Mouse (Mus musculus) lung, postnatal 14 days (tissue): ENCODE results near the gene Lrrc47.
A peak's percentile ranks its signal among the peaks of the same experiment; 100 is the strongest.

Experiments used
- DNase-seq: peaks from one replicate; pipeline ENCODE4 v3.0.0; 2021

Lrrc47 gene

DNA sequence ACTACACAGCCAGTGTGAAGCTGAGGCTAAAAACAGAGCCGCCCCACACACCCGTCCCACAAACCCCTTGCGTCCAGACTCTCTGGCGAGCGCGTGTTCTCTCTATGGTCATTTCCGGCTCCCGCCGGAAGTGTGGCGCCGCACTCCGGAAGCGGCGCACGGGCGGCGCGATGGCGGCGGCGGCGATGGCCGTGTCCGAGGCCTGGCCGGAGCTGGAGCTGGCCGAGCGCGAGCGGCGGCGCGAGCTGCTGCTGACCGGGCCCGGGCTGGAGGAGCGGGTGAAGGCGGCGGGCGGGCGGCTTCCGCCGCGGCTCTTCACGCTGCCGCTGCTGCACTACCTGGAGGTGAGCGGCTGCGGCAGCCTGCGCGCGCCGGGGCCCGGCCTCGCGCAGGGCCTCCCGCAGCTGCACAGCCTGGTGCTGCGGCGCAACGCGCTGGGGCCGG is at the start of gene Lrrc47:
Gene Lrrc47 (plus strand): TSS at position 86 of the 444 bp plus-strand sequence.
- DNase-seq = peak; percentile 84

GRCm38 (mm10) chr4:153962631-153963030 is 48.9 kb upstream of the Lrrc47 start:
- no peak for DNase-seq

DNA sequence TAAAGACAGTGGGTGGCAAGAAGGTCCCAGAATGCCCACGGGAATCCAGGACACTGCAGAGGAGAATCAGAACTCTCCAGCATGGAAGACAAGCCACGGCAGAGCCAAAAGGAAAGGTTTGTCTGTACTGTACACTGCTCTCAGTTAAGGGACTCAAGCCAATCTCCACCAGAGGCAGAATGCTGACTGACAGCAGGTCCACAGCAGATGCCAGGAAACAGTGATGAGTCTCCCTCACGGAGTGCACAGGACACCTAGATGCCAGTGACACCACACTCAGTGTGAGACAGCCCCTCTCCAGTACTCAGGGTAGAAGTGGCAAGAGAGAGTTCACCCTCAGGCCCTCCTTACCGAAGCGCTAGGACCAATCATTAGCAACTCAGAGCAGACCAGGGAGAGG is 44.9 kb upstream of the Lrrc47 start:
- DNase-seq = no peak

GRCm38 (mm10) chr4:153967556-153967955 is 44.0 kb upstream of the Lrrc47 start:
- DNase-seq = no peak

DNA sequence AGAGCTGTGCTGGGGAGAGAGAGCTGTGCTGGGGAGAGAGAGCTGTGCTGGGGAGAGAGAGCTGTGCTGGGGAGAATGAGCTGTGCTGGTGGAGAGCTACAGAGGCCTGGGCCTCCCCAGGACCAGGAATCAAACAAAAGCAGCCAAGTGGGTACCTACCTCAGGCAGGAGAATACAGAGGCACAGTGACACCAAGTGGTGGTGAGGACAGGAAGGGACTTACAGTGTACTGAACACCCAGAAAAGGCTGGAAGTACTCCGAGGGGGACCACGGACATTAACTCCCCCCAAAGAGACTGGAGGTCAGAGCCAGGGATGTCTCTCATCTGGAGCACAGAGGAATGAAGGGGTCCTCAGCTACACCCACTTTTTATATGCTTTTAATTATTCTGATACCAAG is 43.5 kb upstream of the Lrrc47 start:
- DNase-seq = no peak

DNA sequence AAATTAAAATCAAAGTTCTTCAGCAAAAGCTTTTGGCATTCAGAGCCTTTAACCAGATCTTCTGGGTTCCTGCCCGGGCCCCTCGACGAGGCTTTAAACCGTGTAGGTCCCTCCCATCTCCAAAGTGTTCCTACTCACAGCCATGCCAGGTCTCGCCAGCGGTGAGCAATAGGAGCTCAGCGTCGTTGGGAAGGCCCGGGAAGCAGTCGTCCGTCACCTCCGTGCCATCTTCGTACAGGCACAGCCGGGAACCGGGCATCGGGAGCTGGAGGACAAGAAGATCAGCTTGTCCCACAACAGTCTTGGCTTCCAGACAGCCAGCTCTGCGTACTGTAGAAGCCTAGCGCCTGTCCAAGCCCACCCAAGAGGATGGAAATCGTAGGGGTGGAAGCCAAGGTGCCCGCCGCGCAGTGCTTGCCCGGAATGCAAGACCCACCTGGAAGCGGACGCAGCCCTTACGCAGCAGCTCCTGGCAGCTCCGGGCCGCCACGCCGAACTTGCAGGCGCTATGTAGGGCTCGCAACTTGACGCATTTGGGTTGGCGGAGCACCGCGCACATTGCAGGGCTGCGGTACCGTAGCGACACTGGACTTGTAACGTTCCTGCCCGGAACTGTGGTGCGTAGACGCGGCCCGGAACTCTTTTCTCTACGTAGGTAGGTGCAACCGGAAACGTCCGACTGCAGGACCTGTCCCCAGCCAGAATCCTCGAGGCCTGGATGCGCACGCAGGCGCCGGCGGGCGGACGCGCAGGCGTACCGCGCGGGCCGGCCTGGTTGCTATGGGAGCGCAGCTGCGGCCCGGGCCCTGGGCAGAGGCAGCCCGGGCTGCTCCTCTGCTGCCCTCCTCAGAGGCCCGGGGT is 36.9 kb upstream of the Lrrc47 start, which contains the start of the genes Dffb and Cep104:
Gene Dffb (minus strand): TSS at position 696 of the 861 bp plus-strand sequence.
Gene Cep104 (plus strand): TSS at position 764 of the 861 bp plus-strand sequence.
- DNase-seq = peak; percentile 97

GRCm38 (mm10) chr4:153975292-153975662 is 36.3 kb upstream of the Lrrc47 start:
- DNase-seq = no peak

DNA sequence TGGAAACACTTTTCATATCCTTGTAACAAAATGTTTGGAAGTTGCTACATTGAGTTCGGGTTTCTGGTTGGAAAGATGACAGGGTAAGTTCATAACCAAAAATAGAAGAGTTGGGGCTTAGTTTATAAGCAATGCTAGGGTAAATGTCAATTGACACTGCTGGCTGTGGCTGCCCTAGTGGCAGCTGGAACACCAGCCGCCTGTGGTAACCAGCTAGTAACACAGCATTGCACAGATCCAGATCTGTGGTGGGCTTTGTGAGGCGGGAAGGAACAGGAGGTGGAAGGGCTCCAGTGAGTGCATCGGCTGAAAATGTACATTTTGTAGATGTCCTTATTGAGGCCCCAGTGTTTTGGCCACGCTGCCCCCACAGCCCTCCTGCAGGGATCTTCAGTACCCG is 35.8 kb upstream of the Lrrc47 start:
- DNase-seq = no peak

DNA sequence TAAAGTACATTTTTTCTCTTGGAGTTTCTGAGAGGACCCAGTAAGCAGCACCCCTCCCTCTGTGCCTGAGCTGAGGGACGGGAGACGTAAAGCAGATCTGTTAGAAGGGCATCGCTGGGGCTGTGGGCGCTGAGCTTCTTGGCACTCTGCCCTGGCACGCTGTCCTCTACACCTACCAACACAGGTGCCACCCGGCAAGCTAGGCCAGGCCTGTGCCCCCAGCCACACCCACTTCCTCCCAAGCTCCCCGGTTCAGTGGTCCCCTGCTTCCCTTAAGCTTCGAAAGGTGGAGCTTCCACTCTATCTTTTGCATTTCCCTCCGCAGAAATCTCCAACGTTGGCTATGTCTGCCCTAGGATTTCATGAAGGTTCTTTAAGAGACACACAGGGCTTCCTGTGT is 32.3 kb upstream of the Lrrc47 start:
- no peak for DNase-seq

GRCm38 (mm10) chr4:153980470-153980869 is 31.1 kb upstream of the Lrrc47 start:
- DNase-seq = no peak

- no peak for DNase-seq
Measured at GRCm38 (mm10) chr4:153992715-153993114, 18.8 kb upstream of the Lrrc47 start.

GRCm38 (mm10) chr4:153993505-153993904 is 18.0 kb upstream of the Lrrc47 start:
- no peak for DNase-seq

DNA sequence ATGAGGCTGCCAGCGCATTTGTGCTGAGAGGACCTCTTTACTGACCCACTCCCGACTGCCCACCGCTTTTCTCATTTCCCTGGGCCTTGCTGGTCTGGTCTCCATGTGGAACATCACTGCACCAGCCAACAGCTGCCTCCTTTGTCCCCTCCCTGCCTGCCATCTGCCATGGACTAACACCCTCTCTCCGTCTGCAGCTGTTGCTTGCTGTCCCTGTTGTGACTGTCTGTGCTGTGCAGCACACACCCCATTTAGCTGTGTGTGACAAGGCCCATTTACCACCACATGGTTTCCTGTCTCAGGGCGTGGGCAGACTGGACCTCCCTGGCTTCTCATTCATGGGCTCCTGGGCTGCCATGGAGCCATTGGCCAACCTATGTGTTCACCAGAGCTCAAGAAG is 6.0 kb upstream of the Lrrc47 start:
- no peak for DNase-seq

DNA sequence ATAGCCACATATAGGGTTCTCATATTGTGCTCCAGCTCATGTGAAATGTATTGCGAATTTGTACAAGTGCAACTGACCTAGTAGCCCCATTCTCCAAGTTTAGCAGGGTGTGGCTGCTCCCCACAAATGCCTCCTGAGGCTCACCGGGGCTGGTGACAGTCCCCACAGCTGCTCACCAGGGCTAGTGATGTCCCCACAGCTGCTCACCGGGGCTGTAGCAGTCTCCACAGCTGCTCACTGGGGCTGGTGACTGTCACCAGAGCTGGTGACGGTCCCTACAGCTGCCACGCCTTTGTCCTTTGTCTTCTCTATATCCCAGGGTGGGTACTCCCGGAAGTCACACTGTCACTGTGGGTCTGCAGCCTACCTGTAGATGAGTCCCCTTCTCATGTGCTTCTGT is 5.3 kb upstream of the Lrrc47 start:
- DNase-seq = no peak

- DNase-seq = peak; percentile 62
Measured at GRCm38 (mm10) chr4:154007759-154008158, 3.8 kb upstream of the Lrrc47 start.

- no peak for DNase-seq
Measured at GRCm38 (mm10) chr4:154010907-154011645, 455 bp upstream of the Lrrc47 start.

DNA sequence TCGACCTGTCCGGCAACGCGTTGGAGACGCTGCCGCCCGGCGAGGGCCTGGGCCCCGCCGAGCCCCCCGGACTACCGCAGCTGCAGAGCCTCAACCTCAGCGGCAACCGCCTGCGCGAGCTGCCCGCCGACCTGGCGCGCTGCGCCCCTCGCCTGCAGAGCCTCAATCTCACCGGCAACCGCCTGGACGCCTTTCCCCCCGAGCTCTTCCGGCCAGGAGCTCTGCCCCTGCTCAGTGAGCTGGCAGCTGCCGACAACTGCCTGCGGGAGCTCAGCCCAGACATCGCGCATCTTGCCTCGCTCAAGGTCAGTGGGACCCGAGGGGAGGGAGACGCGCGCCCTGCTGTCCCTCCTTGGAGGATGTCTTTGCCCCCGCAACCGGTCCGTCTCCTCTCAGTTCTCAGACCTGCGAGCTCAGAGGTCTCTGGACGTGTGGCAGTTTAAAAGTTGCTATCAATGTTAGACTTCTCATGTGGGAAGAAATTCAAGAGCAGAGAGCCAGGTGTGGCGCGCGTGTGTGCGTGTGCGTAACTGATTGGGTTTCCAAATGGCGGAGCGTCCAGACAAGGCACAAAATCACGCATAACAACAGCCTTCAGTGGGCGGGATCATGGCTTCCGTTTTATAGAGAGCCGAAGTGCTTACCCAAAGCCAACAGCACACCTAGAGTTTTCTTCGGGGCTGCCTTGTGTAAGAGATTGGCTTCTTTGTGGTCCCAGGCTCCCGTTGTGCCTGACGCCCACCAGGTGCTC is 776 bp downstream of the Lrrc47 start:
- DNase-seq = no peak

GRCm38 (mm10) chr4:154015476-154015875 is 3.9 kb downstream of the Lrrc47 start:
- DNase-seq = no peak

DNA sequence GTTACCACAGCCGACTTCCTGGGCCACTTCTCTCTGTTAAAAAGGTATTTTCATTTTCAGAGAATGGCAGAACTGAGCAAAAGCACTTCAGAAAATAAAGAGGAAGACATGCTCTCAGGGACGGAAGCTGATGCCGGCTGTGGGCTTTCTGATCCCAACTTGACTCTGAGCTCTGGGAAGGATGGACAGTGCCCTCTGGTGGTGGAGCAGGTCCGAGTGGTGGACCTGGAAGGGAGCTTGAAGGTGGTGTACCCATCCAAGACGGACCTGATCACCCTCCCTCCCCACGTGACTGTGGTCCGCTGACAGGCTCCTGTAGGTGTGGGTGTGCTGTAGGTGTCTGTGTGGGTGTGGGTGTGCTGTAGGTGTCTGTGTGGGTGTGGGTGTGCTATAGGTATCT is 8.0 kb downstream of the Lrrc47 start:
- peak; percentile 67 for DNase-seq

DNA sequence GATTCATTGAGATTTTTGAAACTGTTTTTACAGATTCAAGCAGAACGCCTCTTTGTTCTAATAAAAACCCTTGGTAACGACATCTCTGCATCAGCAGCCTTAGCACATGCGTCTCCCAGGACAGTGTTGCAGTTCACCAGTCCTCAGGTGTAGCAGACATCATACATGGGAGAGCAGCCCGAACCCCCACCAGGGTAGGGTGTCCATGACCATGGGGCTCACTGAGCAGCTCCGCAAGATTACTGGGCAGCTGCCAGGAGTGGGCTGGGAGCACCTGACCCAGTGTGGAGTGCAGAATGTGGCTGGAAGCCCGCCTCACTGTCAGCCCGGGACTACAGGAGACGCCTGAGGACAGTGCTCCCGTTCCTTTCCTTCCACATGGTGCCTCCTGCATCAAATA is 9.9 kb downstream of the Lrrc47 start:
- DNase-seq = peak; percentile 37

DNA sequence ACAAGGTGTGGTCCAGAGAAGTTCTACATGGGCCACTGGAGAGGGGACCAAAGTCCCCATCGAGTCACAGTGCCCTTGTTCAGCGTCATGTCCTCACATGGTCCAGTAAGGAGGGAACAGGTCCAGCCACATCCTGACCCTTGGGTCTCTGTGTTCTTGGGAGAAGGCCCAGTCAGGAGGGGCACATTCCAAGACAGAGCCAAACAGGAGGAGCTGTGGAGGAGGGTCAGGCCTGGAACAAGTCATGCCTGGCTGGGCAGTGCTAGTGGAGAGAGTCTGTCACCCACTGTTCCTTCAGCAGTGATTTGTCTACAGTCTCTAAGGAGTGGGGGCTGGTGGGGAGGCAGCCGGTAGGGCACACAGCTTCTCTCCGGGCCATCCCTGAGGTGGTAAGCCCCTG is 10.9 kb downstream of the Lrrc47 start:
- DNase-seq = peak; percentile 77

DNA sequence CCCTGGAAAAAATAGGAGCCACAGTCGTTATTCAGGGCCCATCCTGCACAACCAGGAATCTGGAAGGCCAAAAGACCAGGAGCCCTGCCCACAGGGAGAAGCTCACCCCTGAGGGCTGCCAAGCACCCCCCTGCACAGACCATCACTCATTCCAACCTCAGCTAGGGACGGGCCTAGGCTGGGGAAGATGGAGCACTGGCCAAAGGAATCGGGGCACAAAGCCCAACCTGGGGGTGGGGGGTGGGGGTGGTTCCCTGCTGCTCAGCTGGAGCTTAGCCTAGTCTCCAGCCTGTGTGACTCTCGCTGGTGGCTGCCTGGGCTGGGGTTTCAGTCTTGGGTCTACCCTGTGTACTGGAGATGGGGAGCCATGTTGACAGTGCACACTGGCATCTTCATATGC is 11.3 kb downstream of the Lrrc47 start:
- no peak for DNase-seq
